Mouse (Mus musculus) embryonic facial prominence, embryonic 10.5 days (tissue): ENCODE measurements around the gene Ifit1. TPM values are rescaled to one million over a fixed set of nuclear protein-coding genes. Genes with fewer than 3 reads are reported as not detected.

Experiments
- DNase-seq: peaks from one replicate; pipeline ENCODE4 v3.0.0-alpha.2; 2017; ENCODE audit warnings: low spot score
- H3K27ac ChIP-seq: fragments of 300-500 bp; sonication (generic); replicated peaks from 2 replicates; pipeline ENCODE4 v1.5.1; 2016; ENCODE audit warnings: mild to moderate bottlenecking
- H3K27me3 ChIP-seq: fragments of 300-500 bp; sonication (generic); replicated peaks from 2 replicates; pipeline ENCODE4 v1.6.1; 2016; ENCODE audit warnings: low read depth, mild to moderate bottlenecking; ENCODE audit not compliant: poor library complexity, severe bottlenecking
- H3K36me3 ChIP-seq: fragments of 300-500 bp; sonication (generic); replicated peaks from 2 replicates; pipeline ENCODE4 v1.6.1; 2016; ENCODE audit warnings: mild to moderate bottlenecking, moderate library complexity
- H3K4me1 ChIP-seq: fragments of 300-500 bp; sonication (generic); 2 replicates; pipeline ENCODE4 v1.6.1; 2016
- H3K4me3 ChIP-seq: fragments of 300-500 bp; sonication (generic); 2 replicates; pipeline ENCODE4 v1.5.1; 2016; ENCODE audit warnings: mild to moderate bottlenecking, moderate library complexity
- H3K9me3 ChIP-seq: fragments of 300-500 bp; sonication (generic); 2 replicates; pipeline ENCODE4 v1.6.1; 2016; ENCODE audit warnings: mild to moderate bottlenecking
- WGBS: fragments of 180-500 bp; shearing (Covaris S2); methylation state at CpG from one replicate; pipeline ENCODE4 v1.1.7; 2016; 5-methylcytosine and 5-hydroxymethylcytosine counted together
- polyA plus RNA-seq: library from polyadenylated mRNA; unstranded; fragments of >200 nt; fragmentation: Nextera tagmentation; extraction: Ambion mirVana; gene quantifications from 2 replicates; pipeline ENCODE4 v1.2.1, GENCODE M21; 2016

Ifit1 gene
- polyA plus RNA-seq, 1 experiment from 2014 or later = 0.26 TPM

- Histone ChIP-seq H3K27me3 (no peaks in the 10 kb centered on the region), H3K9me3 (no peaks in the 10 kb centered on the region), H3K27ac (no peak overlapping the region), H3K36me3 (no peaks in the 10 kb centered on the region), H3K4me3 (no peak overlapping the region), H3K4me1 (0 out of 2 replicates have a peak, but pooled peaks cover 6% of the 10 kb centered on the region)
- WGBS = 53% methylated on average over 5 of the region's 5 CpGs
- DNase-seq = no peak
Observed at GRCm38 (mm10) chr19:34662740-34663139, 22.1 kb downstream of the Ifit1 start.

GRCm38 (mm10) chr19:34666127-34666526 is 25.5 kb downstream of the Ifit1 start:
- Histone ChIP-seq H3K27me3 (no peaks in the 10 kb centered on the region), H3K9me3 (no peaks in the 10 kb centered on the region), H3K4me3 (no peak overlapping the region), H3K36me3 (no peaks in the 10 kb centered on the region), H3K4me1 (0 out of 2 replicates have a peak, but pooled peaks cover 6% of the 10 kb centered on the region), H3K27ac (no peak overlapping the region)
- peak; percentile 66 for DNase-seq
- WGBS = 1% methylated on average over 5 of the region's 5 CpGs

- no peaks in the 10 kb centered on the region for H3K27me3 ChIP-seq
- H3K27ac ChIP-seq = no peak overlapping the region
- no peaks in the 10 kb centered on the region for H3K4me1 ChIP-seq
- WGBS = 73% methylated on average over 7 of the region's 7 CpGs
- no peaks in the 10 kb centered on the region for H3K36me3 ChIP-seq
- no peak for DNase-seq
- H3K9me3 ChIP-seq = no peaks in the 10 kb centered on the region
- no peak overlapping the region for H3K4me3 ChIP-seq
Observed at GRCm38 (mm10) chr19:34673476-34673875, 32.8 kb downstream of the Ifit1 start.

GRCm38 (mm10) chr19:34678428-34678827 is 37.8 kb downstream of the Ifit1 start:
- H3K9me3 ChIP-seq = no peaks in the 10 kb centered on the region
- H3K4me3 ChIP-seq = no peak overlapping the region
- H3K36me3 ChIP-seq = no peaks in the 10 kb centered on the region
- H3K27ac ChIP-seq = no peak overlapping the region
- H3K4me1 ChIP-seq = no peaks in the 10 kb centered on the region
- 91% methylated on average over 4 of the region's 4 CpGs for WGBS
- H3K27me3 ChIP-seq = no peaks in the 10 kb centered on the region
- DNase-seq = no peak

- H3K27ac ChIP-seq = no peak overlapping the region
- no peak overlapping the region for H3K4me3 ChIP-seq
- H3K36me3 ChIP-seq = no peaks in the 10 kb centered on the region
- no peaks in the 10 kb centered on the region for H3K4me1 ChIP-seq
- 62% methylated on average over 1 of the region's 1 CpGs for WGBS
- no peaks in the 10 kb centered on the region for H3K27me3 ChIP-seq
- DNase-seq = peak; percentile 28
- no peaks in the 10 kb centered on the region for H3K9me3 ChIP-seq
Observed at GRCm38 (mm10) chr19:34684857-34685256, 44.2 kb downstream of the Ifit1 start.

GRCm38 (mm10) chr19:34685530-34685929 is 44.9 kb downstream of the Ifit1 start:
- no peak for DNase-seq
- Histone ChIP-seq H3K4me1 (no peaks in the 10 kb centered on the region), H3K27ac (no peak overlapping the region), H3K36me3 (no peaks in the 10 kb centered on the region), H3K4me3 (no peak overlapping the region), H3K9me3 (no peaks in the 10 kb centered on the region), H3K27me3 (no peaks in the 10 kb centered on the region)
- WGBS = 93% methylated on average over 1 of the region's 1 CpGs

- no peak overlapping the region for H3K27ac ChIP-seq
- DNase-seq = no peak
- 85% methylated on average over 6 of the region's 6 CpGs for WGBS
Observed at GRCm38 (mm10) chr19:34691402-34691801, 50.7 kb downstream of the Ifit1 start.

GRCm38 (mm10) chr19:34696352-34696986 is 55.8 kb downstream of the Ifit1 start:
- WGBS = 92% methylated on average over 8 of the region's 8 CpGs
- Histone ChIP-seq H3K27ac (no peak overlapping the region), H3K27me3 (no peaks in the 10 kb centered on the region), H3K4me1 (no peaks in the 10 kb centered on the region), H3K36me3 (no peaks in the 10 kb centered on the region), H3K4me3 (no peak overlapping the region), H3K9me3 (no peaks in the 10 kb centered on the region)
- no peak for DNase-seq

More at GRCm38 (mm10) chr19:34691402-34691801, 50.7 kb downstream of the Ifit1 start:
- Histone ChIP-seq H3K4me1 (no peaks in the 10 kb centered on the region), H3K36me3 (no peaks in the 10 kb centered on the region), H3K4me3 (no peak overlapping the region), H3K27me3 (no peaks in the 10 kb centered on the region), H3K9me3 (no peaks in the 10 kb centered on the region)

GRCm38 (mm10) chr19:34697461-34697860 is 56.8 kb downstream of the Ifit1 start:
- Histone ChIP-seq H3K4me1 (no peaks in the 10 kb centered on the region), H3K36me3 (no peaks in the 10 kb centered on the region), H3K27ac (no peak overlapping the region), H3K4me3 (no peak overlapping the region), H3K27me3 (no peaks in the 10 kb centered on the region), H3K9me3 (no peaks in the 10 kb centered on the region)
- 71% methylated on average over 2 of the region's 2 CpGs for WGBS
- DNase-seq = no peak

- no peaks in the 10 kb centered on the region for H3K36me3 ChIP-seq
- no peaks in the 10 kb centered on the region for H3K4me1 ChIP-seq
- 86% methylated on average over 3 of the region's 3 CpGs for WGBS
- no peaks in the 10 kb centered on the region for H3K27me3 ChIP-seq
- no peak overlapping the region for H3K27ac ChIP-seq
- no peaks in the 10 kb centered on the region for H3K9me3 ChIP-seq
- H3K4me3 ChIP-seq = no peak overlapping the region
- DNase-seq = no peak
Observed at GRCm38 (mm10) chr19:34698432-34698831, 57.8 kb downstream of the Ifit1 start.

GRCm38 (mm10) chr19:34698852-34699251 is 58.2 kb downstream of the Ifit1 start:
- no peak for DNase-seq
- Histone ChIP-seq H3K36me3 (no peaks in the 10 kb centered on the region), H3K4me1 (no peaks in the 10 kb centered on the region), H3K27ac (no peak overlapping the region), H3K9me3 (no peaks in the 10 kb centered on the region), H3K4me3 (no peak overlapping the region), H3K27me3 (no peaks in the 10 kb centered on the region)
- 65% methylated on average over 1 of the region's 1 CpGs for WGBS

GRCm38 (mm10) chr19:34699300-34699699 is 58.6 kb downstream of the Ifit1 start:
- no peak for DNase-seq
- Histone ChIP-seq H3K9me3 (no peaks in the 10 kb centered on the region), H3K36me3 (no peaks in the 10 kb centered on the region), H3K27me3 (no peaks in the 10 kb centered on the region), H3K4me3 (no peak overlapping the region), H3K4me1 (no peaks in the 10 kb centered on the region), H3K27ac (no peak overlapping the region)
- WGBS = 79% methylated on average over 2 of the region's 2 CpGs
